Mouse (Mus musculus): ENCODE measurements around the gene Taf6l.

DNA sequence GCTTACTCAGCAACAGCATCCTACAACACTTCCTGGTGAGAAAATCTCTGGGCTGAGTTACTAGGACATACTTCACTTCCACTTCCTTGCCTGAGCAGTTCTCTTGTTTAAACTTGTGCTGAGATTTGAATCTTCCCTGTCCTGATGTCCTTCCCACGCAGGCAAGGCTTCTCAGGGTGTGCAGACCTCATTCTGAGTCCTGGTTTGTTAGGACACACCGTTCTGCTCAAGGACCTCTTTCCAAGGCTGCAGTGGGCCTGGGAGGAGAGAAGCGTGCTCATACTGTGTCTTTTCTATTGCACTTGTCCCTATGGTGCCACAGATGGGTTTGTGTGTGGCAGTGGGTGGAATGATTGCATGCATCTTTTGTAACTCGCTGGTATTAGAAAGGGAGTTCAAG lies 46.8 kb upstream of the Taf6l start:
- no peak for TF ChIP-seq GATA1 (IDR thresholded peaks at IDR 0.05; ENCODE audit: borderline replicate concordance, low read length)
- no peak for TF ChIP-seq FLI1 (IDR thresholded peaks at IDR 0.05; ENCODE audit: low read length)
